Mouse (Mus musculus) hindbrain, embryonic 12.5 days (tissue): ENCODE data around the gene Saa3. TPM values are rescaled to one million over a fixed set of nuclear protein-coding genes. Genes with fewer than 3 reads are reported as not detected.
A peak's percentile ranks its signal among the peaks of the same experiment; 100 is the strongest.

Experiments used
- ATAC-seq: fragments of 200-750 bp; cut with Nextera tagmentation; 2 replicates; pipeline ENCODE4 v1.8.0; 2017; ENCODE audit warnings: moderate TSS enrichment; ENCODE audit not compliant: low FRiP score
- H3K27ac ChIP-seq: fragments of 300-500 bp; sonication (generic); 2 replicates; pipeline ENCODE4 v1.5.1; 2016; ENCODE audit warnings: mild to moderate bottlenecking
- H3K27me3 ChIP-seq: fragments of 300-500 bp; sonication (generic); 2 replicates; pipeline ENCODE4 v1.6.1; 2016; ENCODE audit warnings: mild to moderate bottlenecking
- H3K36me3 ChIP-seq: fragments of 300-500 bp; sonication (generic); 2 replicates; pipeline ENCODE4 v1.6.1; 2016; ENCODE audit warnings: mild to moderate bottlenecking
- H3K4me1 ChIP-seq: fragments of 300-500 bp; sonication (generic); 2 replicates; pipeline ENCODE4 v1.6.1; 2016
- H3K4me2 ChIP-seq: fragments of 300-500 bp; sonication (generic); replicated peaks from 2 replicates; pipeline ENCODE4 v1.6.1; 2016; ENCODE audit warnings: mild to moderate bottlenecking
- H3K4me3 ChIP-seq: fragments of 300-500 bp; sonication (generic); 2 replicates; pipeline ENCODE4 v1.5.1; 2016; ENCODE audit warnings: mild to moderate bottlenecking
- H3K9ac ChIP-seq: fragments of 300-500 bp; sonication (generic); 2 replicates; pipeline ENCODE4 v1.6.1; 2016; ENCODE audit warnings: mild to moderate bottlenecking, moderate library complexity
- H3K9me3 ChIP-seq: fragments of 300-500 bp; sonication (generic); replicated peaks from 2 replicates; pipeline ENCODE4 v1.6.1; 2016; ENCODE audit warnings: mild to moderate bottlenecking
- WGBS: fragments of 180-500 bp; shearing (Covaris S2); methylation state at CpG from one replicate; pipeline ENCODE4 v1.1.7; 2016; 5-methylcytosine and 5-hydroxymethylcytosine counted together
- polyA plus RNA-seq: library from polyadenylated mRNA; unstranded; fragments of >200 nt; fragmentation: Nextera tagmentation; extraction: Ambion mirVana; gene quantifications from 2 replicates; pipeline ENCODE4 v1.2.1, GENCODE M21; 2016

The Saa3 gene
- polyA plus RNA-seq, 1 experiment from 2014 or later = 0.09 TPM

GRCm38 (mm10) chr7:46732458-46732857, 17.0 kb upstream of the Saa3 start, which contains the start of gene Saa4:
Saa4 (minus strand) TSS chr7:46732603.
- Histone ChIP-seq H3K4me2 (no peak within 1 kb of the TSS), H3K9ac (no peak within 1 kb of the TSS), H3K4me3 (no peak within 1 kb of the TSS), H3K4me1 (no peaks in the 10 kb centered on the region), H3K27me3 (no peaks in the 10 kb centered on the region), H3K36me3 (no peaks in the 10 kb centered on the region), H3K9me3 (no peaks in the 10 kb centered on the region), H3K27ac (no peak within 1 kb of the TSS)
- no peak for ATAC-seq
- 80% methylated on average over 4 of the region's 4 CpGs for WGBS

DNA sequence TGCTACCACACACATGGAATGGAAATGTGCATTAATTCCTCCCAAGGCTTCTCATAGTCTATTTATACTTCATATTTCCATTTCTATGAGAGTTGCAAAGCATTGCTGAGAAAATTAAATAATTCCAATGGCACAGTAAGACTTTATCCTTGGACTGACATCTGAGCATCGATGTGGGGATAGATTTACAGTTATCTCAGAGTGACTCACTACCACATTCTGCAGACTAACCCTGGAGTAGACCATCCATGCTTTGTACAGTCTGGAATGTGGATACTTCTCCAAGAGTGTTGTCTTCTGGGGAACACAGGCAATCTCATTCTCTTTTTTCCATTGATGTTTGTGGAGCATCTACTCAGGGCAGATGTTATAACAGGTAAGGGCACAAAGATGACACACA, 12.1 kb upstream of the Saa3 start:
- Histone ChIP-seq H3K4me3 (no peak overlapping the region), H3K9me3 (no peaks in the 10 kb centered on the region), H3K4me1 (no peaks in the 10 kb centered on the region), H3K9ac (no peak overlapping the region), H3K4me2 (no peak overlapping the region), H3K27ac (no peak overlapping the region), H3K36me3 (no peaks in the 10 kb centered on the region), H3K27me3 (0 out of 2 replicates have a peak, but pooled peaks cover 3% of the 10 kb centered on the region)
- 81% methylated on average over 1 of the region's 1 CpGs for WGBS
- ATAC-seq = no peak

- WGBS = 77% methylated on average over 5 of the region's 5 CpGs
- H3K9me3 ChIP-seq = no peaks in the 10 kb centered on the region
- no peak overlapping the region for H3K4me2 ChIP-seq
- no peak overlapping the region for H3K27ac ChIP-seq
- H3K4me3 ChIP-seq = no peak overlapping the region
- H3K27me3 ChIP-seq = 0 out of 2 replicates have a peak, but pooled peaks cover 5% of the 10 kb centered on the region
- H3K36me3 ChIP-seq = no peaks in the 10 kb centered on the region
- H3K4me1 ChIP-seq = no peaks in the 10 kb centered on the region
- no peak for ATAC-seq
- no peak overlapping the region for H3K9ac ChIP-seq
Observed at GRCm38 (mm10) chr7:46724396-46724795, 8.9 kb upstream of the Saa3 start.

GRCm38 (mm10) chr7:46723849-46724248, 8.3 kb upstream of the Saa3 start:
- Histone ChIP-seq H3K27me3 (0 out of 2 replicates have a peak, but pooled peaks cover 5% of the 10 kb centered on the region), H3K4me3 (no peak overlapping the region), H3K27ac (no peak overlapping the region), H3K9me3 (no peaks in the 10 kb centered on the region), H3K4me2 (no peak overlapping the region), H3K4me1 (no peaks in the 10 kb centered on the region), H3K36me3 (no peaks in the 10 kb centered on the region), H3K9ac (no peak overlapping the region)
- 90% methylated on average over 3 of the region's 3 CpGs for WGBS
- ATAC-seq = no peak

DNA sequence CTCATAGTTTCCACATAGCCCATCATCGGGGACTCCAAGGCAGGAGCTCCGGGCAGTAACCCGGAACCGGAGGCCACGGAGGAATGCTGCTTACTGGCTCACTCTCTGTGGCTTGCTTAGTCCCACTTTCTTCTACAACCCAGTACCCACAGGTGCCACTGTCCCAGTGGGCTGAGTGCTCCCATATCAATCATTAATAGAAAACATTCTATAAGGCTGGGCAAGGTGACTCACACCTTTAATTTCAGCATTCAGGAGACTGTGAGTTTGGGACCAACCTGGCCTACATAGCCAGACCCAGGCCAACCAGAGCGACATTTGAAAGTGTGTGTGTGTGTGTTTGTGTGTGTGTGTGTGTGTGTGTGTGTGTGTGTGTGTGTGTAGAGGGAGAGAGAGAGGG, 7.9 kb upstream of the Saa3 start:
- ATAC-seq = no peak
- no peaks in the 10 kb centered on the region for H3K36me3 ChIP-seq
- H3K27ac ChIP-seq = no peak overlapping the region
- H3K27me3 ChIP-seq = 0 out of 2 replicates have a peak, but pooled peaks cover 5% of the 10 kb centered on the region
- H3K4me1 ChIP-seq = no peaks in the 10 kb centered on the region
- no peaks in the 10 kb centered on the region for H3K9me3 ChIP-seq
- H3K9ac ChIP-seq = no peak overlapping the region
- no peak overlapping the region for H3K4me3 ChIP-seq
- H3K4me2 ChIP-seq = no peak overlapping the region
- 95% methylated on average over 6 of the region's 6 CpGs for WGBS

- 77% methylated on average over 9 of the region's 9 CpGs for WGBS
- Histone ChIP-seq H3K9me3 (no peaks in the 10 kb centered on the region), H3K4me2 (no peak overlapping the region), H3K36me3 (no peaks in the 10 kb centered on the region), H3K27me3 (0 out of 2 replicates have a peak, but pooled peaks cover 5% of the 10 kb centered on the region), H3K27ac (no peak overlapping the region), H3K9ac (no peak overlapping the region), H3K4me1 (no peaks in the 10 kb centered on the region), H3K4me3 (no peak overlapping the region)
- no peak for ATAC-seq
Observed at GRCm38 (mm10) chr7:46720460-46720859, 5.0 kb upstream of the Saa3 start.

- Histone ChIP-seq H3K4me2 (no peak overlapping the region), H3K4me3 (no peak overlapping the region), H3K27me3 (0 out of 2 replicates have a peak, but pooled peaks cover 2% of the 10 kb centered on the region), H3K4me1 (no peaks in the 10 kb centered on the region), H3K9me3 (no peaks in the 10 kb centered on the region), H3K36me3 (no peaks in the 10 kb centered on the region), H3K27ac (no peak overlapping the region), H3K9ac (no peak overlapping the region)
- ATAC-seq = no peak
- 90% methylated on average over 7 of the region's 7 CpGs for WGBS
Observed at GRCm38 (mm10) chr7:46719526-46719925, 4.0 kb upstream of the Saa3 start.

DNA sequence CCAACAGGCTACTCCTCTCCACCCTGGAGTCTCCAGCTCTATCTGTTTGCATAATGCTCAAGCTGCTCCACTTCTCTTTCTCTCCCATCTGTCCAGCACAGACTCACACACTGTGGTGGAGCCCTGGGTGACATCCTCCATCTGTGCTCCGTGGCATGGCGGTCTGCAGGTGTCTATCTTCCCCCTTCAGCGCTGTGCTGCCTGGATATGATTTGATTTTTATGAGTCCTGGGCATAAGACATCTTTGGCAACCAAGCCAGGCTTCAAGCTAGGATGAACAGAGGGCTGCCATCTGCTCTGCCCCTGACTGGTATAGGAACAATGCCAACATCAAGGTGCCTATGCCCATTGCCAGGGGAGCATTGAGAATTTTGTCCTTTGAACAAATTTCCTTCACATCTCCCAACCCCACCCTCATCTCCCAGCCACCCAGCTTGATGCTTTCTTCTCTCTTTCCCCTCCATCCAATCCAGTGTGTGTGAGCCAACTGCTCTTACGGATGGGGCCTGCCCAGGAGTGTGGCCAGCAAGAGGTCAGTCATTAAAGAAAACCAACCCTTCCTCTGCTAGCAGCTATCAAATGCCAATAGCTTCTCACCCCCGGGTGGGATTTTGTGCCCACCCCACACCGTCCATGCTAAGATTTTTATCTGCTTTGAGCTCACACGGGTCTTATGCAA, 3.2 kb upstream of the Saa3 start:
- no peak overlapping the region for H3K4me3 ChIP-seq
- H3K9ac ChIP-seq = no peak overlapping the region
- no peaks in the 10 kb centered on the region for H3K4me1 ChIP-seq
- no peaks in the 10 kb centered on the region for H3K36me3 ChIP-seq
- H3K27ac ChIP-seq = no peak overlapping the region
- 0 out of 2 replicates have a peak, but pooled peaks cover 2% of the 10 kb centered on the region for H3K27me3 ChIP-seq
- ATAC-seq = no peak
- 85% methylated on average over 7 of the region's 7 CpGs for WGBS
- H3K9me3 ChIP-seq = no peaks in the 10 kb centered on the region
- no peak overlapping the region for H3K4me2 ChIP-seq

DNA sequence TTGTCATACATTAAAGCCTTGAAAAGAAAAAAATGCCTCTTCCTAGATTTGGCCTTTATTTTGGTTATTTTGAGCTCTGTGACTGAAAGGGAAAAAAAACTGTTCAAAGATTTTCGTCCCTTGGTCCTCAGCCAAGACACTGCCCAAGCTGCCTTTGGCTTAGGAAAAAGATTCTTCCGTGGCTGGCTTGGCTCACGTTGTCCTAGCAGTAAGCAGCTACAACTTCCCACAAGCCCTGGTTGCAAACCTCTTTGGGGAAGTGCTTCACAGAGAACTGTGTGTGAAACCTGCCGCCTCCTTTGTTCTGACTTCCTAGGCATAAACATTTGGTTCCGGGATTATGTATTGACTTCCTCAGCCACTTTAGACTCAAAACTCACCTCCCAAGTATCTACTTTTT, 1.4 kb upstream of the Saa3 start:
- WGBS = 74% methylated on average over 5 of the region's 5 CpGs
- ATAC-seq = no peak
- Histone ChIP-seq H3K4me2 (no peak overlapping the region), H3K36me3 (no peaks in the 10 kb centered on the region), H3K4me1 (no peaks in the 10 kb centered on the region), H3K9me3 (no peaks in the 10 kb centered on the region), H3K9ac (no peak overlapping the region), H3K4me3 (no peak overlapping the region), H3K27ac (no peak overlapping the region), H3K27me3 (peaks cover 5% of the 10 kb centered on the region; the same call in 1 of the 2 replicates)

DNA sequence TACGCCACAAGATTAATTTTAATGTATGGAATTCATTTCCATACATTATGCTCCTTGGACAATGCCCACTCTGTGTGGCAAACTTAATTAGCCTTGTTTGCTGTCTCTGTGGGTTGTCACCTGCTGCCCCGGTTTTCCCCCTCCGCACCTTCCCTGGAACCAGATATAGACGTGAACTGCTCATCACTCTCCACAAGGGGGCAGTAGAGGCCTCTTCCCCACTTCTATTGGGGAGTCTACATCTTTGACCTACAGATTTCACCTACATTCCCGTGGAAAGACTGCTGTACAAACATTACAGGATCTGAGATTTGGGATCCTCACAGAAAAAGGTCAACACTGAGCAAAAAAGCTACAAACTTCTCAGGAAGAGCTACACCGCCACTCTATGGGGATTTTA, 982 bp downstream of the Saa3 start:
- Histone ChIP-seq H3K4me1 (peaks cover 3% of the 10 kb centered on the region), H3K9ac (no peak overlapping the region), H3K4me3 (no peak overlapping the region), H3K27ac (no peak overlapping the region), H3K9me3 (no peaks in the 10 kb centered on the region), H3K36me3 (no peaks in the 10 kb centered on the region), H3K4me2 (no peak overlapping the region), H3K27me3 (peaks cover 3% of the 10 kb centered on the region; the same call in 1 of the 2 replicates)
- ATAC-seq = no peak
- 36% methylated on average over 6 of the region's 6 CpGs for WGBS

GRCm38 (mm10) chr7:46712250-46712649, 3.2 kb downstream of the Saa3 start:
- H3K36me3 ChIP-seq = 0 out of 2 replicates have a peak, but pooled peaks cover 9% of the 10 kb centered on the region
- peaks cover 3% of the 10 kb centered on the region; the same call in 1 of the 2 replicates for H3K27me3 ChIP-seq
- no peak overlapping the region for H3K4me3 ChIP-seq
- no peak overlapping the region for H3K4me2 ChIP-seq
- H3K27ac ChIP-seq = no peak overlapping the region
- no peak for ATAC-seq
- H3K9me3 ChIP-seq = no peaks in the 10 kb centered on the region
- 62% methylated on average over 6 of the region's 6 CpGs for WGBS
- peaks cover 7% of the 10 kb centered on the region for H3K4me1 ChIP-seq
- H3K9ac ChIP-seq = no peak overlapping the region

GRCm38 (mm10) chr7:46710390-46710844, 5.1 kb downstream of the Saa3 start, which contains the start of gene Saal1:
Saal1 (minus strand) TSS chr7:46710680.
- Histone ChIP-seq H3K27ac (peak within 1 kb of the TSS; percentile 71), H3K4me2 (peak within 1 kb of the TSS; percentile 52), H3K9ac (peak within 1 kb of the TSS; percentile 91), H3K27me3 (peaks cover 3% of the 10 kb centered on the region; the same call in 1 of the 2 replicates), H3K4me3 (peak within 1 kb of the TSS; percentile 86), H3K4me1 (peaks cover 7% of the 10 kb centered on the region), H3K36me3 (peaks cover 23% of the 10 kb centered on the region), H3K9me3 (no peaks in the 10 kb centered on the region)
- WGBS = 2% methylated on average over 38 of the region's 38 CpGs
- peak; percentile 97 for ATAC-seq
